Mouse (Mus musculus) limb, embryonic 14.5 days (tissue): ENCODE measurements at regions not wholly inside any gene's neighbourhood (a gene's known extent, or its start where the extent isn't known, plus 50 kb on each side); places are given as distances from the start of the nearest gene placed in this dataset.
"Not testable (repeated sequence)": the region's sequence is repeated elsewhere in the genome, so short reads cannot be mapped to it uniquely, and the experiment has no call there.

Source experiments
- ATAC-seq: fragments of 200-750 bp; cut with Nextera tagmentation; 2 replicates; pipeline ENCODE4 v1.8.0; 2017; ENCODE audit warnings: low read depth, moderate number of reproducible peaks, moderate TSS enrichment; ENCODE audit not compliant: low FRiP score
- DNase-seq: peaks from one replicate; pipeline ENCODE4 v3.0.0-alpha.2; 2015; ENCODE audit warnings: low spot score
- H3K27ac ChIP-seq: fragments of 300-500 bp; sonication (generic); replicated peaks from 2 replicates; pipeline ENCODE4 v1.5.1; 2014; ENCODE audit warnings: low read depth, mild to moderate bottlenecking, low read length, moderate library complexity, mixed read lengths
- H3K27me3 ChIP-seq: fragments of 300-500 bp; sonication (generic); 2 replicates; pipeline ENCODE4 v1.6.1; 2014; ENCODE audit warnings: low read length, mixed read lengths; ENCODE audit not compliant: control insufficient read depth, insufficient read depth
- H3K36me3 ChIP-seq: fragments of 300-500 bp; sonication (generic); 2 replicates; pipeline ENCODE4 v1.6.1; 2014; ENCODE audit warnings: mild to moderate bottlenecking, low read length, moderate library complexity, mixed read lengths; ENCODE audit not compliant: control insufficient read depth, insufficient read depth
- H3K4me1 ChIP-seq: fragments of 300-500 bp; sonication (generic); 2 replicates; pipeline ENCODE4 v1.6.1; 2014; ENCODE audit warnings: antibody characterized with exemption, low read length, mixed read lengths; ENCODE audit not compliant: control insufficient read depth, insufficient read depth
- H3K4me2 ChIP-seq: fragments of 300-500 bp; sonication (generic); replicated peaks from 2 replicates; pipeline ENCODE4 v1.6.1; 2014; ENCODE audit warnings: low read depth, mild to moderate bottlenecking, low read length, moderate library complexity; ENCODE audit not compliant: severe bottlenecking
- H3K4me3 ChIP-seq: fragments of 300-500 bp; sonication (generic); replicated peaks from 2 replicates; pipeline ENCODE4 v1.5.1; 2014; ENCODE audit warnings: low read length
- H3K9ac ChIP-seq: fragments of 300-500 bp; sonication (generic); 2 replicates; pipeline ENCODE4 v1.6.1; 2014; ENCODE audit warnings: mild to moderate bottlenecking, low read depth, low read length, moderate library complexity; ENCODE audit not compliant: severe bottlenecking
- H3K9me3 ChIP-seq: fragments of 300-500 bp; sonication (generic); 2 replicates; pipeline ENCODE4 v1.6.1; 2016; ENCODE audit warnings: low read length; ENCODE audit not compliant: control insufficient read depth
- POLR2A ChIP-seq: fragments of 200-500 bp; IDR thresholded peaks from 2 replicates; pipeline ENCODE4 v1.8.0; 2012; ENCODE audit warnings: inconsistent platforms, mild to moderate bottlenecking, moderate library complexity, borderline replicate concordance; ENCODE audit not compliant: insufficient read depth, insufficient read length; ENCODE audit errors: extremely low read depth
- WGBS: fragments of 180-500 bp; shearing (Covaris S2); extraction: QIAGEN DNeasy Blood & Tissue Kit; methylation state at CpG from one replicate; pipeline ENCODE4 v1.1.7; 2014; 5-methylcytosine and 5-hydroxymethylcytosine counted together

- no peaks in the 10 kb centered on the region for H3K36me3 ChIP-seq
- no peak for ATAC-seq
- no peaks in the 10 kb centered on the region for H3K27me3 ChIP-seq
- no peak overlapping the region for H3K27ac ChIP-seq
- H3K9me3 ChIP-seq = no peaks in the 10 kb centered on the region
- no peak overlapping the region for H3K4me2 ChIP-seq
- no peak for TF ChIP-seq POLR2A
- no peak overlapping the region for H3K9ac ChIP-seq
- H3K4me3 ChIP-seq = no peak overlapping the region
- no peaks in the 10 kb centered on the region for H3K4me1 ChIP-seq
- WGBS = 89% methylated on average over 12 of the region's 12 CpGs
- DNase-seq = no peak
Measured at GRCm38 (mm10) chr4:22699561-22699960, 211.4 kb upstream of the Pou3f2 start.

- no peak for TF ChIP-seq POLR2A
- H3K27me3 ChIP-seq = no peaks in the 10 kb centered on the region
- no peak overlapping the region for H3K4me3 ChIP-seq
- WGBS = 9% methylated on average over 7 of the region's 7 CpGs
- ATAC-seq (no peak), DNase-seq (no peak)
- no peaks in the 10 kb centered on the region for H3K9me3 ChIP-seq
- no peaks in the 10 kb centered on the region for H3K36me3 ChIP-seq
- H3K4me1 ChIP-seq = no peaks in the 10 kb centered on the region
- no peak overlapping the region for H3K27ac ChIP-seq
- no peak overlapping the region for H3K4me2 ChIP-seq
- no peak overlapping the region for H3K9ac ChIP-seq
Measured at GRCm38 (mm10) chr4:22667733-22668381, 179.7 kb upstream of the Pou3f2 start.

- no peak overlapping the region for H3K4me2 ChIP-seq
- H3K36me3 ChIP-seq = no peaks in the 10 kb centered on the region
- 49% methylated on average over 3 of the region's 3 CpGs for WGBS
- H3K4me3 ChIP-seq = no peak overlapping the region
- no peaks in the 10 kb centered on the region for H3K4me1 ChIP-seq
- H3K9me3 ChIP-seq = no peaks in the 10 kb centered on the region
- no peak overlapping the region for H3K27ac ChIP-seq
- DNase-seq (peak; percentile 81), ATAC-seq (no peak)
- no peak for TF ChIP-seq POLR2A
- no peaks in the 10 kb centered on the region for H3K27me3 ChIP-seq
- H3K9ac ChIP-seq = no peak overlapping the region
Measured at GRCm38 (mm10) chr4:22645616-22646015, 157.4 kb upstream of the Pou3f2 start.

- TF ChIP-seq POLR2A = no peak
- Histone ChIP-seq H3K4me3 (no peak overlapping the region), H3K4me2 (no peak overlapping the region), H3K9me3 (no peaks in the 10 kb centered on the region), H3K4me1 (no peaks in the 10 kb centered on the region), H3K36me3 (no peaks in the 10 kb centered on the region), H3K27ac (no peak overlapping the region), H3K9ac (no peak overlapping the region), H3K27me3 (no peaks in the 10 kb centered on the region)
- DNase-seq = no peak
- ATAC-seq = no peak
- WGBS = 55% methylated on average over 2 of the region's 2 CpGs
Measured at GRCm38 (mm10) chr4:22608922-22609321, 120.8 kb upstream of the Pou3f2 start.

- not testable (repeated sequence) for ATAC-seq
Measured at GRCm38 (mm10) chr4:22602164-22602563, 114.0 kb upstream of the Pou3f2 start.

GRCm38 (mm10) chr4:22587162-22587561, 99.0 kb upstream of the Pou3f2 start:
- ATAC-seq (no peak), DNase-seq (no peak)
- no peaks in the 10 kb centered on the region for H3K9me3 ChIP-seq
- H3K4me3 ChIP-seq = no peak overlapping the region
- H3K9ac ChIP-seq = no peak overlapping the region
- H3K4me1 ChIP-seq = no peaks in the 10 kb centered on the region
- no peak overlapping the region for H3K27ac ChIP-seq
- no peak overlapping the region for H3K4me2 ChIP-seq
- H3K36me3 ChIP-seq = no peaks in the 10 kb centered on the region
- H3K27me3 ChIP-seq = no peaks in the 10 kb centered on the region
- TF ChIP-seq POLR2A = no peak

More at GRCm38 (mm10) chr4:22602164-22602563, 114.0 kb upstream of the Pou3f2 start:
- H3K36me3 ChIP-seq, H3K9ac ChIP-seq, H3K4me1 ChIP-seq, H3K27me3 ChIP-seq, H3K4me3 ChIP-seq, H3K27ac ChIP-seq, DNase-seq, H3K4me2 ChIP-seq, H3K9me3 ChIP-seq: not testable (repeated sequence)
